Mouse (Mus musculus) right cerebral cortex, postnatal 14 days (tissue): ENCODE data around the gene Hexdc.

ENCODE experiments used
- DNase-seq: peaks from one replicate; pipeline ENCODE4 v3.0.0; 2022

The Hexdc gene

GRCm38 (mm10) chr11:121204161-121205006, at the start of gene Hexdc, which contains the start of gene Ogfod3:
Gene Hexdc (plus strand): TSS chr11:121204433.
Gene Ogfod3 (minus strand): TSS chr11:121204711.
- peak; percentile 92 for DNase-seq

- DNase-seq, result peak; percentile 20
Measured at GRCm38 (mm10) chr11:121156411-121156891, 47.8 kb upstream of the Hexdc start.

GRCm38 (mm10) chr11:121159971-121160370, 44.3 kb upstream of the Hexdc start, which contains the start of gene Uts2r:
Gene Uts2r (plus strand): TSS chr11:121160271.
- DNase-seq, result no peak

- no peak for DNase-seq
Measured at GRCm38 (mm10) chr11:121160636-121161346, 43.4 kb upstream of the Hexdc start.

GRCm38 (mm10) chr11:121163751-121164150, 40.5 kb upstream of the Hexdc start:
- DNase-seq, result no peak

DNA sequence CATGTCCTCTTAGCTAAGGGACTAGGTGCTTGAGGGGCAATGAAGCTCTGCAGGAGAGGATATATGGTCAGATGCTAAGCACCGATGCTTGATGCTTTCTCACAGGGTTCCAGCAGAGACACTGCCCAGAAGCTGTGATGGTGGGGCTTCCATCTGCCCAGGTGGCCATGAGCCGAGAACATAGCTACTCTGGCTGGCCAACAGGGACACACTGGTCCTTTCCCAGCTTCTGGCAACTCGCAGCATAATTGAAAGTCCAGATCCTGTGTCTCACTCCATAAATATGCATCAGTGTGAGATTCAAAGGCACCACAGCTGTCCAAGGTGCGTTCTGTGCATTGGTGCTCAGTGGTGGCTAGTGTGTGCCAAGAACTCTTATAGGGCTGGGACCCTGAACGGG, 31.0 kb upstream of the Hexdc start:
- no peak for DNase-seq

GRCm38 (mm10) chr11:121174234-121174633, 30.0 kb upstream of the Hexdc start:
- DNase-seq, result no peak

DNA sequence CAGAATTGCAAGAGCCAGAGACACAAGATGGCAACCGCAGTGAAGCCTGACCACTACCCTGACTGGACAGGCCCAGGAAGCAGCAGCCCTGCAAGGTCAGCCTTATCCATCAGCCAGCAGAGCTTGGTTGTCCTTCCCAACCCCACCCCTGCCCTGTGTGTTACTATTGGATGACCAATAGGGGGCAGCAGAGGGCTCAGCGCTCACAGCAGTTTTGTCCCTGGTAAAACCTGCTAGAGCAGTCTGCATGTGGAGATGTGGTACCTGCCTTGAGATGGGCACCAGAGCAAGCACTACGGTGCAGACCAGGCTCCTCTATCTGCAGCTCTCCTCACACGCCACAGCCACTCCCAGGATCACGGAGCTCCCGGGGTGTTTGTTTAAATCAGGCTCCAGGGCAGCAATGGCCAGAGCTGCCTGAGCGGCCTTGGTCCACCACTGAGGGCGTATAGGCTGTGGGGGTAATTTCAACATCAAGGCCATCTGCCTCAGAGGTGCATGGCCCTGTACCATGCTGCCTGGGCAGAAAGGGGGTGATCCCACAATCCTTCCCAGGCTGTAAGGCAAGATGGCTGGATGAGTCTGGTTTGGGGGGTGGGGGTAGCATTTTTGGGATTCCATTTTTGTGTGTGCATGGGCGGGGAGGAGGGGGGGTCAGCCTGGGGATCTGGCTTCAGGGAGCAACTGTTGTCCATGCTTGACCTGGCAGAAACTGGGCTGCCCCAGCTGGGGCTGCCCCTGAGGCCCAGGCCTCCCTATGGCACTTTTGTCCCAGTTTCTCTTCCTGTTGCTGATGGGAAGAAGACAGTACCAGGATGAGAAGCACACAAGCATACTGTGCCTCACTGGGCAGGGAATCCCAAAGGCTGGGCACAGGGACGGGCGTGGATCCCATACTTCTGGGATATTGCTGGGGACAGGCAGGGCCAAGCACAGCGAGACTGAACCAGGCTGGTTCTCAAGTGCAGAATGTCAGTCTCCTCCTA, 27.7 kb upstream of the Hexdc start:
- peak; percentile 27 for DNase-seq

DNA sequence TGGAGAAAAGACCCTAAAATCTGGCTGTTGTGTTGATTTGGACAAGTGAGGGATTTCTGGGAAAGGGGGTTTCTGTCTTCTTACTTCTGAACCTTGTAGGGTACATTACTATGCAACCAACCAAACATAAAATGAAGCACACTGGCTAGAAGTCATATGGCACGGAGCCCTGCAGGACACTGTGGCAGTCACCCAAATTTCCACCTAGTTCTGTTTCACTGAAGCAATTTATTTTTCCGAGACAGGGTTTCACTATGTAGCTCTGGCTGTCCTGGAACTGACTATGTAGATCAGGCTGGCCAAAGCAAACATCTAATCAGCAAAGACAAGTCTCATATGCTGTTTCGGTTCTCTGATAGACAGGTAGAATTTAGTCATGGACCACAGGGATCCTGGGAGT, 14.6 kb upstream of the Hexdc start:
- DNase-seq, result no peak

DNA sequence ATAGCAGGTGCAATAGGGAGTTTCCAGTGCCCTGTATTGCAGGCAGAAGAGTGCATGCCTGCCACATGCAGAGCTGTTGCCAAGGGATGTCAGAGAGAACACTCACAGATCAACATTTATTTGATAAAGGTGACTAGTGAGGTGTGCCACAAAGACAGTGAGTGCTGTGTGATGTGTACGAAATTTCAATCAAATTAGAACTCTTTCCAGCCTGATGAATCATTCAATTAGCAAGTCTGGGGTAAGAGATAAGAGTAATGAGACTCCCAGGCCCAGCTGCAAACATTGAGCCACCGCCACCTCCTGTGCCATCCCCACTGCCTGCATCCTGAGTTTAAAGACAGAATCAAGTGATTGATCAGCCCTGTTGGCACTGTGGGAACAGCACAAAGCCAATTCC, 11.5 kb upstream of the Hexdc start:
- DNase-seq, result no peak

- DNase-seq, result no peak
Measured at GRCm38 (mm10) chr11:121193415-121193814, 10.8 kb upstream of the Hexdc start.

DNA sequence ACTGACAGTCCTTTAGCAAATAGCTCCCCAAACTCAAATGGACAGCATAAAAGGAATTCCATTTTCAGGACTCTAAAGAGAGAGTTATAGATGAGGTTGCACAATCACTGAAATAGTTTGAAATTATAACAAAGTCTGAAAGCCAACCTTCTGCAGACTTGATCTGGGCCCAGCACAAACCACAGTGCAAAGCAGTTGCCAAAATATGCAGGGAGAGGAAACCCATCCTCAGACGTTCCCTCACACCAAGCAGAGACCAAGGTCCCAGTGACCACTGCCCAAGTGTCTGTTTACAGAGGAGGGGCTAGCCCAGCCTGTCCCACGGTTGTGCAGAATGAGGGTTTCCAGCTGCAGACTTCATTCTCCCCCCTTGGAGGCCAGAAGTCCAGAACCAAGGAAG, 5.6 kb upstream of the Hexdc start:
- DNase-seq, result no peak

- no peak for DNase-seq
Measured at GRCm38 (mm10) chr11:121199851-121200250, 4.4 kb upstream of the Hexdc start.

- DNase-seq, result no peak
Measured at GRCm38 (mm10) chr11:121200781-121201180, 3.5 kb upstream of the Hexdc start.

- DNase-seq, result peak; percentile 52
Measured at GRCm38 (mm10) chr11:121201436-121202198, 2.6 kb upstream of the Hexdc start.

DNA sequence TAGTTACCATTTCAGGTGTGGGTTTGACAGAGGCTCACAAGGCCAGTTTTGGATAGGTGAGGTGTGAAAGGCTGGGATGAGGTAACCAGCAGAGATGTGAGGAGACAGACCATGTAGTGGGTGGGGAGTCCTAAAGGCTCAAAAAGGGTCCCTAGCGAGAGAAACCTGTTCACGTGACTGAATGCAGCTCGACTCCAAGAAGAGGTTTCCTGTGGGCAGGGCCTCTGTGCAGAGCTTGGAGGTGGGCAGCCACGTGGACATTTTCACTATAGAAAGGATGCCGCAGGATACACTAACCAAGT, 423 bp upstream of the Hexdc start:
- DNase-seq, result no peak

- DNase-seq, result no peak
Measured at GRCm38 (mm10) chr11:121216831-121217230, 12.6 kb downstream of the Hexdc start.

DNA sequence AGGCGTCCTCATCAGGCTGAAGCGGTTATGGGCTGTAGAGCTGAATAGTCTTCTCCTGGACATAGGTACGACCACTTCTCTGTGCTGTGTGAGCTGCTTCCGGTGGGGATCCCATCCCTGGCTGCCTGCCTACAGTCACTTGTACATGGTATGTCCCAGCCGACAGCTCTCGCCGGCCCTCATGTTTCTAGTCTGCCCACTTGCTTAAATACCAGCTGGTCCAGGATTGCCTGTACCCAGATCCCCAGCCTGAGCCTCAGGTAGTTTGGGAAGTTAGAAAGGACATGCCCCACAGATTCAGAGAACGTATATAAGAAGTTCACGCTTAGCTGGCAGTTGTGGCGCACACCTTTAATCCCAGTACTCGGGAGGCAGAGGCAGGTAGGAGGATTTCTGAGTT, 15.5 kb downstream of the Hexdc start:
- DNase-seq, result no peak

DNA sequence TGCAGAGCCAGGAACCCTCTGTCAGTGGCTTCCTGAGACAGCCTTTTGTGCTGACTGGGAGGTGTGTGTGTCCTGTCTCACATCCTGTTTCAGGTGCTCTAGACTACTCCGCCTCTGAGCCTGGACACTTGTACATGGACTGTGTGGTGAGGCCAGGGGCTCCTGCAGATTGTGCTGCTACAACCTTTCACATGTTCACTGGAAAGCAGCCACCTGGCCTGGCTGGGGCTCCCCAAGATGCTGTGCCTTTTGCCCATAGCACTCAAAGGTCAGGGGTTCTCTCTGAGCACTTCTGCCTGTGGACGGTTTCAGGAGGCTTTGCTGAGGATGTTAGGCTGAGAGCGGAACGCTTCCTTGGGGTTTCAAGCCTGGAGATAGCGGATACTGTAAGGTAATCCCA, 16.5 kb downstream of the Hexdc start:
- DNase-seq, result no peak

DNA sequence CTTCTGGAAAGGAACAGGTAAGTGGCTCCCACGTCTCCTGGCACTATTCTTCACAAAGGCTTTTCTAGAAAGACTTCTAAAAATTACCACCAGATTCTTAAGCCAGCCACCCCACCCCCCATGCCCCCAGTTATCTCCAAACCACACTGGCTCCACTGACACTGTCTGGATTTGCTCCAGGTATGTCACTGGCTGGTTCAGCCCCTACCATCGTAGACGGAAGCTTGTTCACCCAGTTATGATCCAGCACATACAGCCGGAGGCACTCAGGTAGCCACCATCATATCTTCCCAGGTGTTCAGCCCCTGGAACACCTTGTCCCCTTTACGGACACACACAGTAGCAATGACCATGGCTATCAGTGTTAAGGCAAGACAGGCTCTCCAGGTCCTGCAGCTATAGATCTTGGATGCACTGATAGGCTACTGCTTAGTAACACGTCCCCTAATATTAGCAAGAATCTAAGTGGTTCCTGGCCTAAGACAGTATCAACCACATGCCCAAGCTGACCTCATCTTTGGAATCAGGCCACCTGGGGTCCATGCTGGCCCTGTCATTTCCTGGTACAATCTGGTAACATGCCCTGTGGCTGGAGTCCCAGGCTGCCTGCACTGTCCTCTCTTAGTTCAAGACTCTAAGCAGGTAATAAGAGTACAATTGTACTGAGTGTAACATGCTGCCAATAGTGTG, 17.2 kb downstream of the Hexdc start:
- DNase-seq, result no peak
